Mouse (Mus musculus) skeletal muscle tissue, postnatal 0 days (tissue): ENCODE measurements around the gene Pkd1. TPM values are rescaled to one million over a fixed set of nuclear protein-coding genes. Genes with fewer than 3 reads are reported as not detected.

Source experiments
- microRNA-seq, 2 experiments: library from miRNA; unstranded; fragments of <30 nt; microRNA quantifications; one replicate each; pipeline ENCODE4; 2016
- polyA plus RNA-seq: library from polyadenylated mRNA; unstranded; fragments of >200 nt; fragmentation: Nextera tagmentation; extraction: Ambion mirVana; gene quantifications from 2 replicates; pipeline ENCODE4 v1.2.1, GENCODE M21; 2015

Gene Pkd1
- polyA plus RNA-seq: 12.6 TPM in 2 replicates

GRCm38 (mm10) chr17:24549618-24550415 lies at the start of gene Pkd1:
Gene Pkd1, plus strand, starts transcription at chr17:24549834.

GRCm38 (mm10) chr17:24527723-24528559 lies 21.7 kb upstream of the Pkd1 start, which contains the start of gene Traf7:
Gene Traf7, minus strand, starts transcription at chr17:24527938.

GRCm38 (mm10) chr17:24534160-24534718 lies 15.4 kb upstream of the Pkd1 start, which contains the start of gene Rab26:
Gene Rab26, minus strand, starts transcription at chr17:24534210.

GRCm38 (mm10) chr17:24632167-24632812 lies 82.7 kb downstream of the Pkd1 start, which contains the start of the genes Tsc2 and Nthl1:
Gene Tsc2, minus strand, starts transcription at chr17:24632630.
Gene Nthl1, plus strand, starts transcription at chr17:24632680.

Small RNAs within 50 kb of the gene (microRNA-seq; reads per million reads assigned to microRNA genes)
- 0 to 0.30 reads per million in 2 experiments for gene Gm24589

Other genes starting within 250 kb of the Pkd1 start
- not detected in 2 replicates for gene Abca17, start 198.8 kb upstream of the Pkd1 start, polyA plus RNA-seq
- 4.2 and 5.4 TPM in 2 replicates for gene Abca3, start 197.9 kb upstream of the Pkd1 start, polyA plus RNA-seq
- 110 and 113 TPM in 2 replicates for gene Rnps1, start 135.3 kb upstream of the Pkd1 start, polyA plus RNA-seq
- 213 and 235 TPM in 2 replicates for gene Eci1, start 123.2 kb upstream of the Pkd1 start, polyA plus RNA-seq
- gene Dnase1l2, start 106.7 kb upstream of the Pkd1 start, polyA plus RNA-seq: 0.87 and 2.3 TPM in 2 replicates
- 13.3 and 13.6 TPM in 2 replicates for gene E4f1, start 79.5 kb upstream of the Pkd1 start, polyA plus RNA-seq
- gene Pgp, start 79.4 kb upstream of the Pkd1 start, polyA plus RNA-seq: 56.2 and 57.5 TPM in 2 replicates
- gene Bricd5, start 76.0 kb upstream of the Pkd1 start, polyA plus RNA-seq: 0.40 TPM in 1 of 2 replicates, not detected in the other
- 8.4 and 8.8 TPM in 2 replicates for gene Mlst8, start 70.8 kb upstream of the Pkd1 start, polyA plus RNA-seq
- gene Caskin1, start 61.2 kb upstream of the Pkd1 start, polyA plus RNA-seq: 0.29 and 0.34 TPM in 2 replicates
- 43.2 and 46.8 TPM in 2 replicates for gene Traf7, start 21.9 kb upstream of the Pkd1 start, polyA plus RNA-seq
- 0.39 and 0.69 TPM in 2 replicates for gene Rab26, start 15.6 kb upstream of the Pkd1 start, polyA plus RNA-seq
- 25.6 and 31.9 TPM in 2 replicates for gene Tsc2, start 82.8 kb downstream of the Pkd1 start, polyA plus RNA-seq
- gene Nthl1, start 82.8 kb downstream of the Pkd1 start, polyA plus RNA-seq: 11.1 TPM in 2 replicates
- gene Slc9a3r2, start 100.5 kb downstream of the Pkd1 start, polyA plus RNA-seq: 38.9 and 45.6 TPM in 2 replicates
- gene Npw, start 108.6 kb downstream of the Pkd1 start, polyA plus RNA-seq: not detected in 2 replicates
- gene Zfp598, start 119.9 kb downstream of the Pkd1 start, polyA plus RNA-seq: 9.0 and 11.7 TPM in 2 replicates
- gene Syngr3, start 140.1 kb downstream of the Pkd1 start, polyA plus RNA-seq: 0.11 TPM in 1 of 2 replicates, not detected in the other
- 33.2 and 39.3 TPM in 2 replicates for gene Gfer, start 146.3 kb downstream of the Pkd1 start, polyA plus RNA-seq
- 1.1 and 1.8 TPM in 2 replicates for gene Noxo1, start 146.4 kb downstream of the Pkd1 start, polyA plus RNA-seq
- 22.5 and 25.2 TPM in 2 replicates for gene Tbl3, start 157.8 kb downstream of the Pkd1 start, polyA plus RNA-seq
- gene Rnf151, start 168.2 kb downstream of the Pkd1 start, polyA plus RNA-seq: not detected in 2 replicates
- 829 and 862 TPM in 2 replicates for gene Rps2, start 168.3 kb downstream of the Pkd1 start, polyA plus RNA-seq
- gene Ndufb10, start 174.6 kb downstream of the Pkd1 start, polyA plus RNA-seq: 707 and 733 TPM in 2 replicates
- gene Rpl3l, start 178.0 kb downstream of the Pkd1 start, polyA plus RNA-seq: 47.3 and 64.3 TPM in 2 replicates
- gene Msrb1, start 186.8 kb downstream of the Pkd1 start, polyA plus RNA-seq: 52.7 and 59.6 TPM in 2 replicates
- gene Hs3st6, start 203.2 kb downstream of the Pkd1 start, polyA plus RNA-seq: 0.51 TPM in 1 of 2 replicates, not detected in the other